Mouse (Mus musculus) testis, adult 10 weeks (tissue): ENCODE measurements around the gene Dhrs7. TPM values are rescaled to one million over a fixed set of nuclear protein-coding genes. Genes with fewer than 3 reads are reported as not detected.

Experiments
- polyA plus RNA-seq: library from polyadenylated mRNA; stranded (reverse); fragments of 350-450 nt; fragmentation: Illumina TruSeq; extraction: RNeasy Lipid Tissue Mini Kit (QIAGEN cat#74804); gene quantifications from one replicate; pipeline ENCODE4 v1.2.3, GENCODE M21; 2014; ENCODE audit warnings: low read depth, low replicate concordance

The Dhrs7 gene
- polyA plus RNA-seq: 17.8 TPM

DNA sequence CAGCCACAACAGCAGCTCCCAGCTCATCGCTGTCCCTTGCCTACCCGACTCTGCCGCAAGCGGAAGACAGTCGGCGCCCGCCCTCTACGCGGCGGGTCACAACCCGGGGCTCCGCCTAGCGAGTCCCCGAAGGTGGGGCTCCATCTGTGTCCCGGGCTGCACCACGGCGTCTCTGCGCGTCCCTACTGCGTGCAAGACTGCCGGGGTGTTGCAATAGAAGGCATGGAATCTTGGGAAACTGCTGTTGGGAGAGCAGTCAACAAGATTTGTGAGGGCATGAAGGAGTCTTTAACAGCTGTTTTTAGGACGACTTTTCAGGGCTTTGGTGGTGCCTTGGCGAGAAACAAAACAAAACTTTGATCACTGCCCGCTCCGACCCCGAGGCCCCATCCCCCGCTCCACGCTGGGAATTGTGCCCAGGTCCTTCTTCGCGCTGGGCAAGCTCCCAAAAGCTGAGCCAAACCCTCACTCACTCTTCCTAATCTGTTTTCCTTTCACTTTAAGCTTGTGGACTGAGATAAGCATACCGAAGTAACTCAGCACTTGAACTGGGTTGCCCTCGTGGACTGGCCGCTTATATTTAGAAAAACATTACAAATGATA, at the start of gene Dhrs7:
Dhrs7 (minus strand) TSS at position 175 of the 603 bp plus-strand sequence.

DNA sequence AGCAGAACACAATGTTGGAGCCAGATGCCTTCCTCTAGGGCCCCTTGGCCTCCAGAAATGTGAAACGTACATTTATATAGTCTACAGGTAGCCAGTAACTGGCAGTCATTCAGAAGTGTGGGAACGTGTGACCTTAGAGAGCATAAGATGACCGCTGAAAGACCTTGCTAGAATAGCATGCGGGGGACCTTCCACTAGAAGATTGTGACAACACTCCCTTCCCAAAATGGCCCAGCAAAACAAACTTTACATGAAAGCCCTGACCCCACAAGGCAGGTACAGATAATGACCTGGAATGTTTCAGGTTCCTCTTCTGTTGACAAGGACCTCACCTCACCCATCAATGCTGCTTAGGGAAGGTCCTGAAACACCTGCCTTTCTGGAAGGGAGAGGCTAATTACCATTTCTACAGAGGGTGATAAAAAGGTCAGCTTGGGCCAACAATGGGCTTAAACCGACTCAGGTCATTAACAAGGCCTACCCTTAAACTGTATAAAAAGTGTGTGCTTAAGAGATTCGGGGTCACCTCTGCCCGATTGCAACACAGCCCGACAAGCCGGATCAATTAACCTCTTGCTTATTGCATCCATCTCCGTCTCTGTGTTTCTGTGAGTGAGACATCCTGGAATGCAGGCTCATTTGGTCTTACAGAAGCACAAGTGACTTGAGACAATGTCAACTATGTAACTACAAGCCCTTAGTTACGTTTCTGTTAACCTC, 14.9 kb downstream of the Dhrs7 start, which contains the start of gene Gm4756:
Gm4756 (minus strand) TSS at position 51 of the 720 bp plus-strand sequence.

Other genes with a start within 250 kb of the Dhrs7 start
- 279 TPM for gene Lrrc9, start 223.0 kb downstream of the Dhrs7 start, polyA plus RNA-seq
- 10.7 TPM for gene Pcnx4, start 128.5 kb downstream of the Dhrs7 start, polyA plus RNA-seq
- not detected for gene Gm4756, start 15.2 kb downstream of the Dhrs7 start, polyA plus RNA-seq
- 566 TPM for gene Ppm1a, start 92.5 kb upstream of the Dhrs7 start, polyA plus RNA-seq